Mouse (Mus musculus) cerebellum, adult 2 months (tissue): Measurements from ENCODE around the gene Dhrs7. TPM values are rescaled to one million over a fixed set of nuclear protein-coding genes. Genes with fewer than 3 reads are reported as not detected.

Experiments
- DNase-seq, 2 experiments: peaks; one replicate each; pipeline ENCODE4 v3.0.0; 2021
- H3K27ac ChIP-seq: fragments of 200-500 bp; 2 replicates; pipeline ENCODE4 v1.5.1; 2012; ENCODE audit warnings: low read length, control low read depth, inconsistent platforms; ENCODE audit not compliant: insufficient read depth
- H3K27me3 ChIP-seq: fragments of 200-500 bp; 2 replicates; pipeline ENCODE4 v1.6.1; 2012; ENCODE audit warnings: inconsistent platforms, mild to moderate bottlenecking, low read length, moderate library complexity; ENCODE audit not compliant: control insufficient read depth, insufficient read depth
- H3K4me1 ChIP-seq: fragments of 200-500 bp; 2 replicates; pipeline ENCODE4 v1.6.1; 2011; ENCODE audit warnings: low read length; ENCODE audit not compliant: control insufficient read depth, insufficient read depth
- H3K4me3 ChIP-seq: fragments of 200-500 bp; replicated peaks from 2 replicates; pipeline ENCODE3; 2011; ENCODE audit warnings: mild to moderate bottlenecking, low read depth, low read length, control low read depth; ENCODE audit not compliant: insufficient read depth
- CTCF ChIP-seq: fragments of 200-500 bp; IDR thresholded peaks from 2 replicates; pipeline ENCODE4 v1.5.1; 2011; ENCODE audit warnings: low read depth, mild to moderate bottlenecking, control low read depth, low read length, moderate library complexity, borderline replicate concordance; ENCODE audit not compliant: insufficient read depth
- POLR2A ChIP-seq: fragments of 200-500 bp; IDR thresholded peaks from 2 replicates; pipeline ENCODE4 v1.6.1; 2011; ENCODE audit warnings: low read length, control low read depth, borderline replicate concordance; ENCODE audit not compliant: insufficient read depth
- WGBS: fragments of 180-500 bp; shearing (Covaris S2); methylation state at CpG from one replicate; pipeline ENCODE4 v1.1.7; 2018; 5-methylcytosine and 5-hydroxymethylcytosine counted together
- polyA plus RNA-seq: library from polyadenylated mRNA; depleted of rRNA; stranded (reverse); fragments of >200 nt; gene quantifications from 2 replicates; pipeline ENCODE4 v1.2.3, GENCODE M21; 2012

The Dhrs7 gene
- polyA plus RNA-seq, 1 experiment, result 44.9 TPM

DNA sequence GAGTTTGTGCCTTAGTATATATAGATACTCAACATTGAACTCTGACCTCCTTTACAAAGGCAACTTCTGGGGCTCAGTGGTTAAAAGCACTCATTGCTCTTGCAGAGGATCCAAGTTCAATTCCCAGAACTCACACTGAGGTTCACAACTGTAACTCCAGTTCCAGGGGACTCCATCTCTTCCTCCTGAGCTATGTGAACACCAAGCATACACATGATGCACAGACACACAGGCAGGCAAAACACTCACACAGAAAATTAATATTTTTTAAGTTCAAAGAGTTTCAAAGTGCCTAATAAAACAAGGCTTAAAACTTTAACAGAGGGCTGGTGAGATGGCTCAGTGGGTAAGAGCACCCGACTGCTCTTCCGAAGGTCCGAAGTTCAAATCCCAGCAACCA, 18.9 kb upstream of the Dhrs7 start:
- WGBS, result 99% methylated on average over 3 of the region's 3 CpGs
- no peak overlapping the region for H3K4me3 ChIP-seq
- no peak overlapping the region for H3K27ac ChIP-seq
- no peaks in the 10 kb centered on the region for H3K4me1 ChIP-seq
- H3K27me3 ChIP-seq, result no peaks in the 10 kb centered on the region; the same call in 1 of the 2 replicates
- TF ChIP-seq POLR2A (no peak), CTCF (no peak)
- no peak for DNase-seq

DNA sequence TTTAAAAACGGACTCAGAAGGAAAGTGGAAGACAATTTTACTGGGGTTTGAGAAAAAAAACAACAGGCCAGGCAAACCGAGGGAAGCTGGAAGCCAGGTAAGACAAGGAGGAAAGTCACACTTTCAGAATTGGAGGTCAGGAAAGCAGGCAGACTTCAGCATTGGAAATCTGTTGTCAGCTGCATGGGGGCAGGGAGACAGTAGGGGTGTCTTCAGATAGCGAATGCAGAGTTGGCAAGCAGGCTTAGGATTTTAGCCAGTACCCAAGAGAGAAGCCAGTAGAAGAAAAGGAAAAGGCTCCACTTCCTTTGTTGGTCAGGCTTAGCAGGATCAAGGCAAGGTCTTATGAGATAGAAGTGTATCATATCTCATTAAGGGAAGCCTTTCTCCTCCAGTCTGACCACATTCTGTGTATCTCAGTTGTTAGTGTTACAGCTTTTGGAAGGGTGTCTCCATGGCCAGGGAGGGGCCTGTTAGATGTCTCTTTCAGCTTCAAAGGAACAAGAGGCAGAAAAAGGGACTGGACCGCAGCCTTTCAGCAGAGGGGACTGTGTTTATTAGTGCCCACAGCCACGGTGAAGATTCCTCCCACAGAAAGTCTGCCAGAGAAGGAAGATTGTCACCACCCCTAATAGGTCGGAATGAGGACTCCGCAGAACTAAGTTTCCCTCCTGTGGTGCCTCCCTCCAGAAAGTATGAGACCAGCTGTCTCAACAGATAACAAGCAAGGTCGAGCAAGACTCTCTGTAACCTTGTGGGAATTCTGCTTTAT, 18.0 kb upstream of the Dhrs7 start:
- Histone ChIP-seq H3K27me3 (no peaks in the 10 kb centered on the region; the same call in 1 of the 2 replicates), H3K27ac (no peak overlapping the region), H3K4me3 (no peak overlapping the region), H3K4me1 (no peaks in the 10 kb centered on the region)
- no peak for TF ChIP-seq CTCF
- TF ChIP-seq POLR2A, result no peak
- 36% methylated on average over 8 of the region's 8 CpGs for WGBS
- DNase-seq, result no peak

DNA sequence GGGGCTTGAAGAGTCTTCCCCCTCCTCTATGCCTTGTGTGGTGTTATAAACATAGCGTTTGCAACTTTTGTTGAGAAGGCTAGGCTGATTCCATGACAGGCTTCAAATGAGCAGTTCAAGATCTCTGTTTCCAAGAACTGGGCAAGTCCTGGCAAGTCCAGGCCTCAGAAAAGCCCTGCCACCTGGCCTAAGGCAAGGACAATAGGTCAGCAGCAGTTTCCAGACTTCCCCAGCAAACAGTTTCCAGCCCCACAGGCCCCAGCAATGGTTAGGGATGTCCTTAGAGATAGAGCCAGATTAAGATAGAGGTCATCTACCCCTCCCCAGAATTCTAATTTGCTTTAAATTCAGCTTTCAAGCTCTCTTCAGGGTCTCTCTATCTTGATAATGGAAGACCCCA, 17.2 kb upstream of the Dhrs7 start:
- 97% methylated on average over 1 of the region's 1 CpGs for WGBS
- no peak for TF ChIP-seq CTCF
- TF ChIP-seq POLR2A, result no peak
- H3K4me3 ChIP-seq, result no peak overlapping the region
- H3K27me3 ChIP-seq, result no peaks in the 10 kb centered on the region; the same call in 1 of the 2 replicates
- no peaks in the 10 kb centered on the region for H3K4me1 ChIP-seq
- DNase-seq, result no peak
- no peak overlapping the region for H3K27ac ChIP-seq

DNA sequence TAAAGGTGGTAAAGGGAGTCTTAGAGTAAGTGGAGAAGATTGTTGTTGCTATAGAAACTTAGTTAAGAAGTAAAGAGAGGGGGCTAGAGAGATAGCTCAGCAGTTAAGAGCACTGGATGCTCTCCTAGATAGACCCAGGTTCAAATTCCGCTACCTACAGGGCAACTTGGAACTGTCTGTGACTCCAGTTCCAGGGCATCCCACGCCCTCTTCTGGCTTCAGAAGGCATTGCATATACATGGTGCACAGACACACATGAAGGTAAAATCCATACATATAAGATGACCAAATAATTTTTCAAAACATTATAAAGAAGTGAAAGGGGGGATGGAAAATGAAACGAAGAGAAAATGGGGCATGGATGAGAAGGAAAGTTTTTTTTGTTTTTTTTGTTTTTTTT, 14.9 kb upstream of the Dhrs7 start:
- no peak overlapping the region for H3K4me3 ChIP-seq
- H3K4me1 ChIP-seq, result no peaks in the 10 kb centered on the region
- H3K27me3 ChIP-seq, result no peaks in the 10 kb centered on the region; the same call in 1 of the 2 replicates
- no peak for TF ChIP-seq CTCF
- no peak for TF ChIP-seq POLR2A
- H3K27ac ChIP-seq, result no peak overlapping the region
- 77% methylated on average over 3 of the region's 3 CpGs for WGBS
- no peak for DNase-seq

DNA sequence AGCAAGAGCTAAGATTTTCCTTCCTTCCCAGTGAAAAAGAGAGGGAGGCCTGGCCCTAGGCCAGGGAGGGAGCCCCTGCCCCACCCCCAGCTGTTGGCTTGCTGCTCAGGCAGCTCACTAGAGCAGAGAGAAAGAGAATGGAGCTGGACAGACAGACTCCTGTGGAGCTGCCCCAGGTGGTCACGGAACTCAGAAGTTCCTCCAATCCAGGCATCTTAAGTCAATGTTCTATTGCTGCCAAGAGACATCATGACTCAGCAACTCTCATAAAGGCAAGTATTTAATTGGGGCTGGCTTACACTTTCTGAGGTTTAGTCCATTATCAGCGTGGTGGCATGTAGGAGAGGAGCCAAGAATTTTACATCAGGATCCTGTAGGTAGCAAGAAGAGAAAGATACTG, 10.1 kb upstream of the Dhrs7 start:
- Histone ChIP-seq H3K4me1 (no peaks in the 10 kb centered on the region), H3K27me3 (no peaks in the 10 kb centered on the region), H3K4me3 (no peak overlapping the region), H3K27ac (no peak overlapping the region)
- no peak for DNase-seq
- TF ChIP-seq CTCF, result no peak
- WGBS, result 23% methylated on average over 2 of the region's 2 CpGs

DNA sequence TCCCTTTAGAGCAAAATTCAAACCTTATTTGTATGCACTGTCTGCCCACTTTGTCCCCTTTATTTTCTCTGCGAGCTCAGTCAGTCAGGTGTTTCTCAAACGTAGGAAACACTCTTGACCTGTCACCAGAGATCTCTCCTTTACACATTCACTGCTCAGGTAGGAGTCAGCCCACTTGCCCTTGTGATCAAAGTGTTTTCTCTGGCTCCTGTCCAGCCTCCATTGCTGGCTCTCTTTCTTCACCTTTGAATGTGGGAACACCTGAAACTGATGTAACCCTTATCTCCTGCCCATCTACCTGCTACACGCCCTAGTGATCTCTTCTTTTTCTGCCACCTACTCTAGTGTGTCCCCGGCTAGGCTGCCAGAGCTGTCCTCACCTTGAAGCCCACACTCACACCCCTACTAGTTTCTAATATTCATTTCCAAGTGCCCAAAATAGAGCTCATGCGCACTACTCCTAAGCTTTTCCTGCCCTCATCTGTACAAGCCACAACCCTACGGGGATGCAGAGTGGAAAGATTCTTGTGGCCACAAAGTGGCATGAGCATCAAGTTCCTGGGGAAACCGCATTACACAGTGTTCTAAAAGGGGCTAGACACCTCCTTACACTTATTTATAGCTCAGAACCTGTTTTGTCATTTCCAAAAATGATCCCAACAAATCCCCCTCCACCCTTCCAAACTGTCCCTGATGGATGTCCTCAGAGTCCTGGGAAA, 9.5 kb upstream of the Dhrs7 start:
- DNase-seq, result no peak
- H3K27me3 ChIP-seq, result no peaks in the 10 kb centered on the region
- WGBS, result 75% methylated on average over 7 of the region's 7 CpGs
- TF ChIP-seq CTCF, result no peak
- no peak for TF ChIP-seq POLR2A
- no peaks in the 10 kb centered on the region for H3K4me1 ChIP-seq
- no peak overlapping the region for H3K27ac ChIP-seq
- no peak overlapping the region for H3K4me3 ChIP-seq

DNA sequence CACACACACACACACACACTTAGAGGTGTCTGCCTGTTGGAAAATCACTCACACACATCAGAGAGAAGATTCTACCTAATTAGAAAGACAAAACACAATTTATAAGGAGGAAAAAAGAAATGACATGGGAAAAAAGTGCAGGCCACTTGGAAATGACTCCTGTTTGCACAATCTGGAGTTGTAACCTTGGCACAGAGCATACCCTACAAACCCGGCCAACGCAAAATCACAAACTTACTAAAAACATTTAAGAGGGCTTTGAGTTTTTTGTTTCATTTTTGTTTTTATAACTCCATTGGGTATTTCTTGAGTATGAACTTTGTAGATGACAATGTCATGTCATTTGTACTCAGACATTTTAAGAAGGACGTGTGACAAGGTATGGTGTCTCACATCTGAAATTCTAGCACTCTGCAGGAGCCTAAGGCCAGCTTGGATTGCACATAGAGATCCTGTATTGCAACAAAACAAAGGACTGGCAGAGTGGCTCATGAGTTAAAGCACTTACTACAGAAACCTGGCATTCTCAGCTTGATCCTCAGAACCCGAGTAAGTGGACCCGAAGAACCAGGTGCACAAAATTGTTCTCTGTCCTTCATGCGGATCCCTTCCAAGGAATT, 6.9 kb upstream of the Dhrs7 start:
- WGBS, result 93% methylated on average over 6 of the region's 6 CpGs
- Histone ChIP-seq H3K4me3 (no peak overlapping the region), H3K4me1 (no peaks in the 10 kb centered on the region), H3K27ac (no peak overlapping the region), H3K27me3 (no peaks in the 10 kb centered on the region)
- no peak for DNase-seq
- TF ChIP-seq CTCF (no peak), POLR2A (no peak)

DNA sequence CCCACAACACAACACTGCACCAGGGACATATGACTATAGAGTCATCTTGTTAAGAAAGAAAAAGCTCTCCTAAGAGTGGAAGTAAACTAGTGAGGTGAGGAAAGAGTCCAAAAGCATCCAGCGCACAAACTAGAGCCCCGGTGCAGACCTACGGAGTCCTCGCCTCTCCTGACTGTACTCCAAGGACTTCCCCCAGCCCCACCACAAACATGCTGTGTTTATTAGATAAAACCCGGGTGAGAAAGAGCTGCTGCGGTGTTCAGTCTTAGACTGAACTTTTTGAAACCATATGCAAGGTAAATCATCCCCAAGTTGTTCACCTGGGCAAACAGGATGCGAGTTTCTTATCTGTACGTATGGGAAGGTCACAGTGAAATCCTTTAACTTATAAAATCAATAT, 6.2 kb upstream of the Dhrs7 start:
- Histone ChIP-seq H3K4me3 (no peak overlapping the region), H3K4me1 (no peaks in the 10 kb centered on the region), H3K27me3 (no peaks in the 10 kb centered on the region), H3K27ac (no peak overlapping the region)
- WGBS, result 93% methylated on average over 8 of the region's 8 CpGs
- TF ChIP-seq POLR2A, result no peak
- no peak for TF ChIP-seq CTCF
- no peak for DNase-seq
